Comparison of ENCODE assay signal across 8 mouse cellular contexts in genomic region chr9:56937223-56938160, GRCm38 (mm10). TPM values are rescaled to one million over a fixed set of nuclear protein-coding genes. Genes with fewer than 3 reads are reported as not detected.
A peak's percentile ranks its signal among the peaks of the same experiment; 100 is the strongest.
DNase-seq lines count a peak whose midpoint lies in the region; ATAC-seq lines count a peak whose summit lies in the region.

Gene Imp3 (plus strand): TSS chr9:56937475.

- no peaks in the 10 kb centered on the region for H3K27me3 ChIP-seq in hindbrain, embryonic 15.5 days

- peak within 1 kb of the TSS; percentile 78 for H3K4me2 ChIP-seq in hindbrain, embryonic 15.5 days

- no peaks in the 10 kb centered on the region for H3K36me3 ChIP-seq in hindbrain, embryonic 15.5 days

- peak; percentile 96 for ATAC-seq in hindbrain, embryonic 15.5 days (ENCODE audit: low FRiP score, low read depth)

- H3K27ac ChIP-seq in hindbrain, embryonic 15.5 days (replicated peaks): peak within 1 kb of the TSS; percentile 93

- peak; percentile 90 for DNase-seq in T-cell, adult 2 months (ENCODE audit: low spot score)
- DNase-seq in cerebellum, postnatal 36 days: peak; percentile 86
- peak; percentile 89 to 92 for DNase-seq in frontal cortex, postnatal 36 days (ENCODE audit: low spot score in 2 of 2)
- peak; percentile 85 for DNase-seq in left cerebral cortex, adult 11 months (ENCODE audit: low spot score)
- DNase-seq in lung, postnatal 4 days: peak; percentile 89 to 91
- peak; percentile 90 for DNase-seq in retina, postnatal 7 days (ENCODE audit: low read depth, low spot score)
- peak; percentile 80 for DNase-seq in urinary bladder, adult 2 months (ENCODE audit: low spot score)

- H3K4me3 ChIP-seq in hindbrain, embryonic 15.5 days: peak within 1 kb of the TSS; percentile 82

- WGBS in hindbrain, embryonic 15.5 days: under 1% methylated on average over 73 of the region's 73 CpGs

- no peaks in the 10 kb centered on the region for H3K9me3 ChIP-seq in hindbrain, embryonic 15.5 days

- H3K4me1 ChIP-seq in hindbrain, embryonic 15.5 days (replicated peaks): peaks cover 24% of the 10 kb centered on the region

- peak within 1 kb of the TSS; percentile 86 for H3K9ac ChIP-seq in hindbrain, embryonic 15.5 days

RNA-seq across cellular contexts. Expression of gene Imp3, which starts in this region (rescaled TPM):
- 70.5 and 70.7 TPM in 2 replicates for polyA plus RNA-seq in hindbrain, embryonic 15.5 days (2015; fragmentation: Nextera tagmentation; extraction: Ambion mirVana)
- polyA plus RNA-seq in urinary bladder, adult 2 months (2012; rRNA removed): 121 and 136 TPM in 2 replicates

Comparison
In these comparisons a context has a peak if more than half of its experiments do, and no peak if none do; other contexts are left out.
1. Peak in every context shown above with its lines: DNase-seq, ATAC-seq, H3K4me3 ChIP-seq and H3K27ac ChIP-seq.